Mouse (Mus musculus) midbrain, embryonic 13.5 days (tissue): ENCODE data around the gene Slc17a2. TPM values are rescaled to one million over a fixed set of nuclear protein-coding genes. Genes with fewer than 3 reads are reported as not detected.
A peak's percentile ranks its signal among the peaks of the same experiment; 100 is the strongest.
"Not testable (repeated sequence)": the region's sequence is repeated elsewhere in the genome, so short reads cannot be mapped to it uniquely, and the experiment has no call there.

Experiments used
- ATAC-seq: fragments of 200-750 bp; cut with Nextera tagmentation; 2 replicates; pipeline ENCODE4 v1.8.0; 2017; ENCODE audit warnings: mild to moderate bottlenecking, moderate TSS enrichment, moderate library complexity
- H3K27ac ChIP-seq: fragments of 300-500 bp; sonication (generic); 2 replicates; pipeline ENCODE4 v1.5.1; 2015; ENCODE audit warnings: inconsistent platforms, mild to moderate bottlenecking, moderate library complexity
- H3K27me3 ChIP-seq: fragments of 300-500 bp; sonication (generic); 2 replicates; pipeline ENCODE4 v1.6.1; 2015; ENCODE audit warnings: mild to moderate bottlenecking, inconsistent platforms
- H3K36me3 ChIP-seq: fragments of 300-500 bp; sonication (generic); 2 replicates; pipeline ENCODE4 v1.6.1; 2015; ENCODE audit warnings: mild to moderate bottlenecking, inconsistent platforms
- H3K4me1 ChIP-seq: fragments of 300-500 bp; sonication (generic); replicated peaks from 2 replicates; pipeline ENCODE4 v1.6.1; 2015; ENCODE audit warnings: inconsistent platforms
- H3K4me2 ChIP-seq: fragments of 300-500 bp; sonication (generic); replicated peaks from 2 replicates; pipeline ENCODE4 v1.6.1; 2015; ENCODE audit warnings: moderate library complexity, mild to moderate bottlenecking, inconsistent platforms
- H3K4me3 ChIP-seq: fragments of 300-500 bp; sonication (generic); replicated peaks from 2 replicates; pipeline ENCODE4 v1.5.1; 2015; ENCODE audit warnings: mild to moderate bottlenecking, inconsistent platforms
- H3K9ac ChIP-seq: fragments of 300-500 bp; sonication (generic); replicated peaks from 2 replicates; pipeline ENCODE4 v1.6.1; 2015; ENCODE audit warnings: mild to moderate bottlenecking, inconsistent platforms
- H3K9me3 ChIP-seq: fragments of 300-500 bp; sonication (generic); 2 replicates; pipeline ENCODE4 v1.6.1; 2016; ENCODE audit warnings: mild to moderate bottlenecking, inconsistent platforms
- WGBS: fragments of 180-500 bp; shearing (Covaris S2); methylation state at CpG from one replicate; pipeline ENCODE4 v1.1.7; 2015; 5-methylcytosine and 5-hydroxymethylcytosine counted together
- polyA plus RNA-seq: library from polyadenylated mRNA; unstranded; fragments of >200 nt; fragmentation: Nextera tagmentation; extraction: Ambion mirVana; gene quantifications from 2 replicates; pipeline ENCODE4 v1.2.1, GENCODE M21; 2015

The Slc17a2 gene
- polyA plus RNA-seq: not detected in 2 replicates

GRCm38 (mm10) chr13:23806422-23807052, at the start of gene Slc17a2:
Slc17a2 (plus strand) TSS chr13:23806993.
- Histone ChIP-seq H3K9ac (no peak within 1 kb of the TSS), H3K4me3 (no peak within 1 kb of the TSS), H3K27ac (no peak within 1 kb of the TSS), H3K36me3 (no peaks in the 10 kb centered on the region), H3K4me2 (no peak within 1 kb of the TSS), H3K9me3 (no peaks in the 10 kb centered on the region), H3K4me1 (no peaks in the 10 kb centered on the region), H3K27me3 (no peaks in the 10 kb centered on the region)
- 92% methylated on average over 15 of the region's 15 CpGs for WGBS
- ATAC-seq: no peak

GRCm38 (mm10) chr13:23757211-23757773, 49.5 kb upstream of the Slc17a2 start:
- H3K27ac ChIP-seq: peak overlapping the region; percentile 82
- WGBS: 2% methylated on average over 19 of the region's 23 CpGs
- H3K36me3 ChIP-seq: no peaks in the 10 kb centered on the region
- H3K9ac ChIP-seq: peak overlapping the region; percentile 64
- no peaks in the 10 kb centered on the region for H3K27me3 ChIP-seq
- H3K4me2 ChIP-seq: peak overlapping the region; percentile 64
- peak; percentile 18; the same call in 1 of the 2 replicates for ATAC-seq
- H3K4me1 ChIP-seq: peaks cover 24% of the 10 kb centered on the region
- no peaks in the 10 kb centered on the region for H3K9me3 ChIP-seq
- H3K4me3 ChIP-seq: peak overlapping the region; percentile 38

- Histone ChIP-seq H3K4me1 (peaks cover 23% of the 10 kb centered on the region), H3K36me3 (no peaks in the 10 kb centered on the region), H3K4me3 (no peak overlapping the region), H3K27me3 (no peaks in the 10 kb centered on the region), H3K9me3 (no peaks in the 10 kb centered on the region), H3K27ac (no peak overlapping the region), H3K9ac (no peak overlapping the region), H3K4me2 (no peak overlapping the region)
- WGBS: 50% methylated on average over 3 of the region's 3 CpGs
- no peak for ATAC-seq
Measured at GRCm38 (mm10) chr13:23757921-23758320, 48.9 kb upstream of the Slc17a2 start.

- no peak overlapping the region for H3K4me2 ChIP-seq
- no peak overlapping the region for H3K4me3 ChIP-seq
- WGBS: 83% methylated on average over 3 of the region's 3 CpGs
- no peak overlapping the region for H3K9ac ChIP-seq
- no peak overlapping the region for H3K27ac ChIP-seq
- peaks cover 32% of the 10 kb centered on the region for H3K4me1 ChIP-seq
- H3K9me3 ChIP-seq: no peaks in the 10 kb centered on the region
- no peak for ATAC-seq
- H3K36me3 ChIP-seq: no peaks in the 10 kb centered on the region
- no peaks in the 10 kb centered on the region for H3K27me3 ChIP-seq
Measured at GRCm38 (mm10) chr13:23759251-23759771, 47.5 kb upstream of the Slc17a2 start.

GRCm38 (mm10) chr13:23759916-23760239, 46.9 kb upstream of the Slc17a2 start:
- no peaks in the 10 kb centered on the region for H3K9me3 ChIP-seq
- 74% methylated on average over 1 of the region's 1 CpGs for WGBS

GRCm38 (mm10) chr13:23760240-23760971, 46.4 kb upstream of the Slc17a2 start:
- peak overlapping the region; percentile 59 for H3K4me3 ChIP-seq
- H3K27ac ChIP-seq: peak overlapping the region; percentile 84
- H3K4me1 ChIP-seq: peaks cover 35% of the 10 kb centered on the region
- no peaks in the 10 kb centered on the region for H3K27me3 ChIP-seq
- H3K9ac ChIP-seq: peak overlapping the region; percentile 66
- ATAC-seq: no peak
- peak overlapping the region; percentile 87 for H3K4me2 ChIP-seq
- no peaks in the 10 kb centered on the region for H3K9me3 ChIP-seq
- no peaks in the 10 kb centered on the region for H3K36me3 ChIP-seq
- WGBS: 2% methylated on average over 22 of the region's 27 CpGs

More at GRCm38 (mm10) chr13:23759916-23760239, 46.9 kb upstream of the Slc17a2 start:
- peak overlapping the region; percentile 66; the same call in 1 of the 2 replicates for H3K9ac ChIP-seq
- H3K4me3 ChIP-seq: peak overlapping the region; percentile 59
- H3K4me2 ChIP-seq: peak overlapping the region; percentile 87
- H3K27me3 ChIP-seq: no peaks in the 10 kb centered on the region
- peaks cover 35% of the 10 kb centered on the region for H3K4me1 ChIP-seq
- H3K27ac ChIP-seq: peak overlapping the region; percentile 84; the same call in 1 of the 2 replicates
- no peak for ATAC-seq
- no peaks in the 10 kb centered on the region for H3K36me3 ChIP-seq

- Histone ChIP-seq H3K9ac (peak within 1 kb of the TSS; percentile 66), H3K4me2 (peak within 1 kb of the TSS; percentile 87), H3K27ac (peak within 1 kb of the TSS; percentile 84), H3K4me1 (peaks cover 35% of the 10 kb centered on the region), H3K4me3 (peak within 1 kb of the TSS; percentile 59), H3K9me3 (no peaks in the 10 kb centered on the region), H3K27me3 (no peaks in the 10 kb centered on the region), H3K36me3 (no peaks in the 10 kb centered on the region)
- under 1% methylated on average over 61 of the region's 72 CpGs for WGBS
- ATAC-seq: peak; percentile 82
Measured at GRCm38 (mm10) chr13:23760972-23761864, 45.6 kb upstream of the Slc17a2 start, which contains the start of gene Hist1h4a. Hist1h4a (minus strand) TSS chr13:23761230.

GRCm38 (mm10) chr13:23761871-23762821, 44.6 kb upstream of the Slc17a2 start, which contains the start of gene Hist1h3a:
Hist1h3a (minus strand) TSS chr13:23762386.
- Histone ChIP-seq H3K4me1 (peaks cover 35% of the 10 kb centered on the region), H3K9ac (peak within 1 kb of the TSS; percentile 61), H3K27ac (peak within 1 kb of the TSS; percentile 85), H3K4me3 (peak within 1 kb of the TSS; percentile 59), H3K4me2 (peak within 1 kb of the TSS; percentile 87)
- WGBS: under 1% methylated on average over 27 of the region's 52 CpGs
- not testable (repeated sequence) for H3K9me3 ChIP-seq, H3K27me3 ChIP-seq, H3K36me3 ChIP-seq
- ATAC-seq: peak; percentile 62

GRCm38 (mm10) chr13:23763242-23763585, 43.6 kb upstream of the Slc17a2 start:
- 0 out of 2 replicates have a peak overlapping the region, but pooled peaks have one; percentile 11 for H3K9ac ChIP-seq
- H3K27ac ChIP-seq: peak overlapping the region; percentile 85
- peak overlapping the region; percentile 59 for H3K4me3 ChIP-seq
- H3K4me1 ChIP-seq: peaks cover 30% of the 10 kb centered on the region
- H3K4me2 ChIP-seq: peak overlapping the region; percentile 87
- H3K36me3 ChIP-seq: no peaks in the 10 kb centered on the region
- 1% methylated on average over 10 of the region's 10 CpGs for WGBS
- H3K27me3 ChIP-seq: no peaks in the 10 kb centered on the region
- no peak for ATAC-seq
- H3K9me3 ChIP-seq: no peaks in the 10 kb centered on the region

- Histone ChIP-seq H3K4me3 (peak within 1 kb of the TSS; percentile 59), H3K4me2 (peak within 1 kb of the TSS; percentile 87), H3K27ac (peak within 1 kb of the TSS; percentile 85), H3K9ac (peak within 1 kb of the TSS; percentile 74), H3K36me3 (no peaks in the 10 kb centered on the region), H3K27me3 (no peaks in the 10 kb centered on the region), H3K9me3 (no peaks in the 10 kb centered on the region), H3K4me1 (peaks cover 30% of the 10 kb centered on the region)
- WGBS: 2% methylated on average over 34 of the region's 34 CpGs
- peak; percentile 68 for ATAC-seq
Measured at GRCm38 (mm10) chr13:23763586-23764323, 43.0 kb upstream of the Slc17a2 start, which contains the start of gene Hist1h1a. Hist1h1a (plus strand) TSS chr13:23763666.
